Mouse (Mus musculus) testis, adult 2 months (tissue): ENCODE results near the gene Gnb2. TPM values are rescaled to one million over a fixed set of nuclear protein-coding genes. Genes with fewer than 3 reads are reported as not detected.

Source experiments
- H3K27ac ChIP-seq: fragments of 200-500 bp; 2 replicates; pipeline ENCODE4 v1.5.1; 2012; ENCODE audit warnings: low read depth, low read length; ENCODE audit not compliant: control insufficient read depth, insufficient read depth
- H3K27me3 ChIP-seq: fragments of 200-500 bp; 2 replicates; pipeline ENCODE4 v1.6.1; 2012; ENCODE audit warnings: mild to moderate bottlenecking, low read length, moderate library complexity; ENCODE audit not compliant: control insufficient read depth, insufficient read depth
- H3K36me3 ChIP-seq: fragments of 200-500 bp; 2 replicates; pipeline ENCODE4 v1.6.1; 2012; ENCODE audit warnings: mild to moderate bottlenecking, low read length; ENCODE audit not compliant: control insufficient read depth, insufficient read depth
- H3K4me1 ChIP-seq: fragments of 200-500 bp; 2 replicates; pipeline ENCODE4 v1.6.1; 2012; ENCODE audit warnings: low read length; ENCODE audit not compliant: control insufficient read depth, insufficient read depth
- H3K4me3 ChIP-seq: fragments of 200-500 bp; 2 replicates; pipeline ENCODE4 v1.5.1; 2012; ENCODE audit warnings: low read depth, mild to moderate bottlenecking, low read length, moderate library complexity, mixed read lengths; ENCODE audit not compliant: control insufficient read depth
- CTCF ChIP-seq: fragments of 200-500 bp; IDR thresholded peaks from 2 replicates; pipeline ENCODE4 v1.5.1; 2012; ENCODE audit warnings: low read depth, mild to moderate bottlenecking, inconsistent platforms, low read length, moderate library complexity; ENCODE audit not compliant: control insufficient read depth, insufficient read depth, insufficient replicate concordance
- POLR2A ChIP-seq: fragments of 200-500 bp; IDR thresholded peaks from 2 replicates; pipeline ENCODE4 v1.6.1; 2012; ENCODE audit warnings: low read depth, mild to moderate bottlenecking, inconsistent platforms, low read length, moderate library complexity; ENCODE audit not compliant: control insufficient read depth
- polyA plus RNA-seq: library from polyadenylated mRNA; depleted of rRNA; stranded (reverse); fragments of >200 nt; gene quantifications from 2 replicates; pipeline ENCODE4 v1.2.3, GENCODE M21; 2012

Gene Gnb2
- polyA plus RNA-seq, 1 experiment: 369 TPM

DNA sequence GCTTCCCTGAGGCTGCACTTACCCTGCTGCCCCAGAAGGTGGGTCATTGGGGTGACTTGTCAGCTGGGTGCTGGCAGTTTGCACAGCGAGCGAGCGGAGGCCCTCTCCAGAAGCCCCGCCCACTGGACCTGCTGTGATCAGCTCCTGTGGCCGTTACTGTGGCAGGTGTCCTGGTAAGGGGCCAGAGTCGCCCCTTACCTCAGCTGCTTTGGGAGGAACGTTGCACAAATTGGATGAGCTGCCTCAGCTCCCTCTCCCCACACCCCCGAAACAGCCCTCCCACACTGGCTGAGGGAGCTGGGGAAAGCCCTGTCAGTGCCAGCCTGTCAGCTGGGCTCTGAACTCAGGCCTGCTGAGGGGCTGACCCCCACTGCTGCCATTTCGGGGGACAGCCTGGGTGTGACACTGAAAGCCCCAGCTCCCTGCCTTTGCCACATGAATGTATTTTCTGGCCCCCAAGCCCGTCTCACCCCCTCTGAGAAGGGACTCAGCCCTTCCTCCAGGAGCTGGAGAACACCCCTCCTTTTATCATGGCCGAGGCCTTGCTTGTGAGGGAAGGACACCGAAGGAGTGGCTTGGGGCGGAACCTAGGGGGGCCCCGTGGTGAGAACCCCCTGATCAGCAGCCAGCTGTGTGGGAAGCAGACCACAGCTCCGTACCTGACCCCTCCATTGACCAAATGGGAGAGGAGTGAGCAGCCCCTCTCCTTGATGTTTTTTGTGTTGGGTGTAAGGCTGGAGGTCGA lies 6.9 kb downstream of the Gnb2 start:
- H3K4me3 ChIP-seq: no peak overlapping the region
- peaks cover 3% of the 10 kb centered on the region for H3K4me1 ChIP-seq
- no peak overlapping the region for H3K27ac ChIP-seq
- peaks cover 3% of the 10 kb centered on the region for H3K36me3 ChIP-seq
- TF ChIP-seq CTCF: no peak
- TF ChIP-seq POLR2A: no peak
- no peaks in the 10 kb centered on the region for H3K27me3 ChIP-seq

DNA sequence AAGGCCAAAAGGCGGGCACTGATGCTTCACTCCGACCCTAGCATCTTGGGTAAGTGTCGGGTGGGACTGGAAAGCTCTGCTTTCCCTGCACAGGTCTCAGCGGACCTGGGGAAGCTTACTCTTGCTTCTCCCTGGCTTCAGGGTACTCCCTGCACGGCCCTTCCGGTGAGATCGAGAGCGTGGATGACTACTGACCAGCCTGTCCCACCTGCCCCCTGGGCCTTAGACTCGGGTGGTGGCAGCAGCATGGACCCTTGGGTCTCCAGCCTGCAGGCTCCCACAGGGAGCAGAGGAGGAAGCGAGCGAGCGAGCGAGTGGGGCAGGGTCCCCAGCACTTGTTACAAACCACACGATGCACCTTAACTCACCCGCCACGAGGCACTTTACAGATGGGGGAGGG lies 7.8 kb downstream of the Gnb2 start:
- peaks cover 3% of the 10 kb centered on the region for H3K36me3 ChIP-seq
- no peaks in the 10 kb centered on the region for H3K27me3 ChIP-seq
- H3K27ac ChIP-seq: no peak overlapping the region
- peaks cover 3% of the 10 kb centered on the region for H3K4me1 ChIP-seq
- TF ChIP-seq CTCF (no peak), POLR2A (no peak)
- H3K4me3 ChIP-seq: no peak overlapping the region

DNA sequence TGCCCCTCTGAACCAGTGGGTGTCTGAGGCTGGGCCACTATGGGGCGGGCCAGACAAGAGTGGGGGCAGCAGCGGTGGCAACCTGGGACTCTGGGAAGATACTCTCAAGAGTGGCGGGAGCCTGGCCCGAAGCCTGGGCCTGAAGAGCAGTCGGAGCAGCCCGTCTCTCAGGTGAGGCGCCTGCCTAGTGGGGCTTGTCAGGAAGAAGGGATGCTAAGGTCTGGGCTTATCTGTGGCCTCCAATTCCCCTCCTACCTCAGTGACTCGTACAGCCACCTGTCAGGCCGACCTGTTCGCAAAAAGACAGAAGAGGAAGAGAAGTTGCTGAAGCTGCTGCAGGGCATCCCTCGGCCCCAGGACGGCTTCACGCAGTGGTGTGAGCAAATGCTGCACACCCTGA lies 8.6 kb downstream of the Gnb2 start:
- no peak for TF ChIP-seq CTCF
- TF ChIP-seq POLR2A: no peak
- Histone ChIP-seq H3K4me3 (no peak overlapping the region), H3K27ac (no peak overlapping the region), H3K4me1 (no peaks in the 10 kb centered on the region), H3K27me3 (no peaks in the 10 kb centered on the region), H3K36me3 (peaks cover 3% of the 10 kb centered on the region)

DNA sequence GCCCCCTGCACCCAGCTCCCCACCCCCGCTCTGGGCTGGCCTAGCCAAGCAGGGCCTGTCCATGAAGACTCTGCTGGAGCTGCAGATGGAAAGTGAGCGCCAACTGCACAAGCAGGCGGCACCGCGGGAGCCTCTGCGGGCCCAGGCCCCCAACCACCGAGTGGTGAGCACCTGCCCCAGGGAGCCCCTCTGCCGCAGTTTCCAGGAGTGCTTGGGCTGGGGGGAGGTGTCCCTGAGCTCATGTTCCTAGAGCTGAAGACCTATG lies 9.1 kb downstream of the Gnb2 start:
- Histone ChIP-seq H3K27ac (no peak overlapping the region), H3K4me3 (no peak overlapping the region)

DNA sequence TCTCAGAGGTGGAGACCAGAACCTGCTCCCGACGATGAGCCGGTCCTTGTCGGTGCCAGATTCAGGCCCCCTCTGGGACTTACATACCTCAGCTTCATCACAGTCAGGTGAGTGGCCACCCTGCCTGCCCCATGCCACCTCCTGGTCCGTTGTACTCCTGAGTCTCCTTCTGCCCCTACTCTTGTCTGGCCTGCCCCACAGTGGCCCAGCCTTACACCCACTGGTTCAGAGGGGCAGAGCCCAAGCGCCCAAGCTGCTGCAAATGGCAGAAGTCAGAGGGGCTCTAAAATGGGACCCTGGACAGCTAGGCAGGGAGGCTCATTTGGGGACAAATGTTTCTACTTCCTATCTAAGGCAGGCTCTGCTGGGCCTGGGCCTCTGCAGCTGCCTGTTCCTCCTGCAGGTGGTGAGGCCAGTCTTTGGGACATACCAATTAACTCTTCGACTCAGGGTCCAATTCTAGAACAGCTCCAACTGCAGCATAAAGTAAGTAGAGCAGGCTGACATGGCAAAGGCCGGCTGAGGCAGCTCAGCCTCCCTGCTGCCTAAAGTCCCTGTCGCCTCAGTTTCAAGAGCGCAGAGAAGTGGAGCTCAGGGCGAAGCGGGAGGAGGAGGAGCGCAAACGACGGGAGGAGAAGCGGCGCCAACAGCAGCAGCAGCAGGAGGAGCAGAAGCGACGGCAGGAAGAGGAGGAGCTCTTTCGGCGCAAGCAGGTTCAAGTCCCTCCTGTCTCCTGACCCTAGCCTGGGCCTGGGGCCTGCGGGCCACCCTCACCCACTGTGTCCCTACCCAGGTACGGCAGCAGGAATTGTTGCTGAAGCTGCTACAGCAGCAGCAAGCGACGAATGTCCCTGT lies 9.7 kb downstream of the Gnb2 start:
- Histone ChIP-seq H3K4me1 (no peaks in the 10 kb centered on the region), H3K27ac (no peak overlapping the region), H3K27me3 (no peaks in the 10 kb centered on the region), H3K4me3 (no peak overlapping the region), H3K36me3 (peaks cover 3% of the 10 kb centered on the region)
- no peak for TF ChIP-seq CTCF
- no peak for TF ChIP-seq POLR2A

More for the DNA sequence above, 9.1 kb downstream of the Gnb2 start:
- no peak for TF ChIP-seq POLR2A
- TF ChIP-seq CTCF: no peak
- H3K36me3 ChIP-seq: peaks cover 3% of the 10 kb centered on the region
- H3K4me1 ChIP-seq: no peaks in the 10 kb centered on the region
- no peaks in the 10 kb centered on the region for H3K27me3 ChIP-seq

DNA sequence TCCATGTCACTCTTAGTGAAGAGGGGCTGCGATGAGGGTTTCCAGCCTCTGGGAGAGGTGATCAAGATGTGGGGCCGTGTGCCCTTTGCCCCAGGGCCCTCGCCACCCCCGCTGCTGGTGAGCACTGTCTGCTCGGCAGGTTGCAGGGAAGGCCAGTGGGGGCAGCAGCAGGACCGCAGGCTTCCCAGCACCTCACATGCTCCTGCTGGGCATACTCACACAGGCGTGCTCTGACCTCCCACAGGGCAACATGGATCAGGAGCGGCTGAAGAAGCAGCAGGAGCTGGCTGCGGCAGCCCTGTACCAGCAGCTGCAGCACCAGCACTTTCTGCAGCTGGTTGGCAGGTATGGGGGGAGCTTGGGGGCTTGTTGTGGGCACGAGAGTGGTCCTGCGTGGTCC lies 10.6 kb downstream of the Gnb2 start:
- peaks cover 3% of the 10 kb centered on the region; the same call in 1 of the 2 replicates for H3K36me3 ChIP-seq
- TF ChIP-seq CTCF (no peak), POLR2A (no peak)
- no peak overlapping the region for H3K4me3 ChIP-seq
- H3K27me3 ChIP-seq: no peaks in the 10 kb centered on the region
- no peak overlapping the region for H3K27ac ChIP-seq
- no peaks in the 10 kb centered on the region for H3K4me1 ChIP-seq

DNA sequence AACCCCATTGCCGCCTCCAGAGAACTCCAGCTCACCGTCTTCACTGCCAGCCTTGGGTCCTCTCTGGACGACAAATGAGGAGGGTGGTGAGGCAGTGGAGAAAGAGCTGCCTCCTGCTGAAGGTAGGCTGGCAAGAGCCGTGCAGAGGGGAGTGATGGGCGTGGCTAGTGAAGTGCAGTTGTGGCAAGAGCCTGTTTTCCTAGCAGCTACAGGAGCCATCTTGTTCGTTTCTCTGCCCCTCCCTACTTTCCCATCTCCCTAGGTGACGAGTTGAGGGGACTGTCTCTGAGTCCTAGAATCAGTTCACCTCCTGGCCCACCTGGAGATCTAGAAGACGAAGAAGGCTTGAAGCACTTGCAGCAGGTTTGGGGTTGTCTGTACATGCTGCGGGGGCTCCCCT lies 11.4 kb downstream of the Gnb2 start:
- Histone ChIP-seq H3K27ac (no peak overlapping the region), H3K4me3 (no peak overlapping the region), H3K4me1 (no peaks in the 10 kb centered on the region), H3K36me3 (peaks cover 3% of the 10 kb centered on the region; the same call in 1 of the 2 replicates), H3K27me3 (no peaks in the 10 kb centered on the region)
- TF ChIP-seq CTCF: no peak
- TF ChIP-seq POLR2A: no peak
